Mouse (Mus musculus): ENCODE measurements around the gene Fblim1.

The Fblim1 gene

DNA sequence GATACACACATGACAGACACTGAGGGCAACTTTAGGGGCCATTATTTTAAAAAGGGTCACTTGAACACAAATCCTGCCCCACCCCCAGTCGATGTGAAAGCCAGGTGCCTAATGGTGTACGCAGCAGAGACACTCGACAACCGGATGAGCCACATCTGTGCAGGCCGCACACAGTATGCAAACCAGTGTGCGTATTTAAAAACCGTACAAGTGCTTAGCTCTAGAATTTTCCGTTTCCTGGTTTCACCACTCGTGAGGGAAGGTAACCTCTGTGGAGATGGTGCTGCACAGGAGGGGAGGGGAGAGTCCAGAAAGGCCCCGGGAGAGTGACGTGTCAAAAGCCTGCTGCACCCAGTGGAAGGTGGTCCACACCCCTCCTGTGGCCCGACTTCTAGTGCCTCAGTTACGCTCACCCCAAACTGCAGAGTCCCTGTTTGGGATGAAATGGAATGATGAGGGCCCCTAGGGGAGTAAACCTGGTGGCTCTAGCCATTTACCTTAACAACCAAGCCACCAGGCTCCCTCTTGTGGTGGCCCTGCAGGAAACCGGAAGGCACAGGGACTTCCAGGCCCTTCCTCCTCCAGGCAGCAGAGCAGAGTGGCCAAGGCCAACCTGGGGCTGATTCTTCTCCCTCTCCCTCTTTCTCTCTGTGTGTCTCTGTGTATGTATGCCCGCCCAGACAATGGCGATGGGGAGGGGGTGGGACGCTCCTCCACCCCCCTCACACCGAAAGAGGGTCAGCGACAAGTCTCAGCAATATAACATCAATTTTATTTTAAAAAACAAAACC, 19.3 kb upstream of the Fblim1 start:
- DNase-seq: peak; percentile 50 to 53

DNA sequence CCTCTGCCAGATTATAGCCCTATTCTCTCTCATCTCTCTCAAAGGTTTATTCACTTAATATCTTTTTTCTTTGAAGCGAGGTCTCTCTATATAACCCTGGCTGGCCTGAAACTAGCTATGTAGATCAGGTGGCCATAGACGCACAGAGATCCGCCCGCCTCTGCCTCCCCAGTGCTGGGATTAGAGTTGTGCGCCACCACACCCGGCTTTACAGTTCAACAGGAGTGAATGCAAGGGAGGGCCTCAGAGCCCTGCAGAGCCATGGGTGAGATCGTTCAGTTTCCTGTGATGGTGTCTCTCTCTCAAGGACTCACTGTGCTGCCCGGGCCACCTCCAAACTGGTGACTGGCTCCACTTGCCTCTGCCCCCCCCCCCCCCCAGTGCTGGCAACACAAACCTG, 18.2 kb upstream of the Fblim1 start:
- no peak for DNase-seq

DNA sequence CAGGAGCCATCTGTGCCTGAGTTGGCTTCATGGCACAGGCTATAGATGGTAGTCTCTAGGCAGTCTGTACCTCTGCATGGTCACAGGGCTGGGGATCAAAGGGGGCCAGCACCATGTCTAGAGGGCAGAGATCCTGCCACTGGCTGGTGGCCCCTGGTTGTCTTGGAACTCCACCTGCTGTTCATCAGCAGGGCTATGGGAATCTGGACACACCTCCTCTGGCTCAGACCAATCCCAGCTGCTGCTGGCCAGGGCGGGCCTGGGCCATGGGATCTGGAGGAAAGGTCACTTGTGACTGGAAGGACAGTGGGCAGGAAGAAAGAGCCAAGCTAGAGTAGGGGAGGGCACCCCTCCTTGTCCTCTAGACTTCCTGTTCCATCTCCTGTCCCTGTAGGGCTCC, 17.8 kb upstream of the Fblim1 start, which contains the start of gene Slc25a34:
TSS of gene Slc25a34 (minus strand) at position 156 of the 400 bp plus-strand sequence.
- peak; percentile 67 to 88 for DNase-seq

DNA sequence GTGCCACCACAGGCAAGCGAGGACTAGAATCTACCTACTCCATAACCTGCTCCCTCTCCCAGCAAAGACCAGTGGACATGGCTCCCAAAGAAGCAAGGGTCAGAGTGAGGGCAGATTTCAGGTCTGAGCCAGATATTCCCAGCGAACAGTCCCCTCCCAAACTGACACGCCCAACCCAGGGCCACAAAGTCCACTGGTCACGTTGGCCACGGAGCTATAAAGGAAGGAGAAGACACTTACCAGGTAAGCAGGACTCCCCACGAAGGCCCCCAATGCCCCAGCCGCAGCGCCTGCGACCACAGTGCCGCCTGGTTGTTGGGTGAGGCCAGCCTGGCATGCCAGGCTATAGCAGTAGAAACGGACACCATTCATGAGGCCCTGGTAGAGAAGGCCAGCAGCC, 17.1 kb upstream of the Fblim1 start:
- no peak for DNase-seq

- DNase-seq: no peak
Measured at GRCm38 (mm10) chr4:141622580-141622979, 16.7 kb upstream of the Fblim1 start.

DNA sequence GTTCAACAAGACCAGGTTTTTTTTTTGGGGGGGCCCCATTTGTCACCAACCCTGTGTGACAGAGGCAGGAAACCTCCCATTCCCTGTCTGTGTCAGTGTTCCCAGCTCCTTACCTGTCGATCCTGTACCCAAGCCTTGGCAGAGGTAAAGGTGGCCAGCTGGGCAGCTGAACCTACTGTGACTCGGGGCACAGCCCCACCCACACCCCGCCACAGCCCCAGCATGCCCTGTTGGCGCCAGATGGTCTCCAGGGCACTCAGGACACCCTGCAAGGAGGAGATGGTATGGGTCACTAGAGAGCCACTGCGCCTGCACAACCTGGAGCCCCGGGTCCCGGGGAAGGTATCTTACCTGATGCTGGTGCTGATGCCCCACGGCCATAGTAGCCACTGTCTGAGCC, 16.2 kb upstream of the Fblim1 start:
- no peak for DNase-seq

DNA sequence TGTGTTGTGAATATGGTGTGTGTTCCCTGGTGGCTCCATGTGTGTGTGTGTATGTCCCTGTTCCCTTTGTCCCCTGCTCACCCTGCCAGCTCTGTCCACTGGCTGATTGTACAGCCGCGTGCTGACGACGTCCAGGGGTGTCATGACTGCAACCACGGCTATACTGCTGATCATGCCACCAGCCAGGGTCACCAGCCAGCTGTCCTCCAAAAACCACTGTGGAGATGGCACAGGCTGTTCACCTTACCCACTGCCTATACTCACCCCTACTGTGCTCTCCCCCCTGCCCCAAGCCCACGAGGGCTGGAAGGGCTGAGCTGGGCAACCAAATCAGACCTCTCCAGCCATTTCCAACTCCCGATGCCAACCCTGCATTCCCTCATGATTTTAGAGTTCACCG, 15.4 kb upstream of the Fblim1 start:
- no peak for DNase-seq

- DNase-seq: no peak
Measured at GRCm38 (mm10) chr4:141619299-141619883, 13.5 kb upstream of the Fblim1 start.

DNA sequence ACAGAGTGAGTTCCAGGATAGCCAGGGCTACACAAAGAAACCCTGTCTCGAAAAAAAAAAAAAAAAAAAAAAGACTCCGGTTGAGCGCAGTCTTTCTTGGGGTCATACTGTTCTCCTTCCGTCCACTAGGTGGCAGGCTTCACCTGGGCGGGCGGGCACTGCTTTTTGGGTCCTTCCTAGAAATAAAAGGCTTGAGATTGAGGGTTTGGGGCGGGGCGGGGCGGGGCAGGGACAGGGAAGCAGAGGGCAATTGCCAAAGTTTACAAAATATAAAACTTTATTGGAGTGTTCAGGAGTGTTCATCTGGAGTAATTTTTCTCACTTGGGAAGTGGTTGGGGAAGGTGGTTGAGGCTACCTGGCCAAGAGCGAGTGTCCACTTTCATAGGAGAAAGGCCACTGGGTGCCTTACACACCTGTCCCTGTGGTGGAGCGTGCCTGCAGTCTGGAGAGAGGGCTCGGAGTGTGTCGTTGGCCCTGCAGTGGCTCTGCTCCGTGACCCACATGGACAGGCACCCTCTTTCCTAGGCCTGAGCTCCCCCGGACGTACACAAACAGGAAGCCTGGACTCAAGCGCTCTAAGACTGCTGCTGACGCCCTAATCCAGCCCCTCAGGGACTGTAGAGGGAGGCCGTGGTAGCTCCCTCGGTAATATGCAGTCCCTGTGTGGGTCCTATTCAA, 12.8 kb upstream of the Fblim1 start, which contains the start of gene Tmem82:
TSS of gene Tmem82 (minus strand) at position 69 of the 679 bp plus-strand sequence.
- peak; percentile 81 to 83 for DNase-seq

GRCm38 (mm10) chr4:141617863-141618564, 12.1 kb upstream of the Fblim1 start:
- DNase-seq: peak; percentile 39 to 55

DNA sequence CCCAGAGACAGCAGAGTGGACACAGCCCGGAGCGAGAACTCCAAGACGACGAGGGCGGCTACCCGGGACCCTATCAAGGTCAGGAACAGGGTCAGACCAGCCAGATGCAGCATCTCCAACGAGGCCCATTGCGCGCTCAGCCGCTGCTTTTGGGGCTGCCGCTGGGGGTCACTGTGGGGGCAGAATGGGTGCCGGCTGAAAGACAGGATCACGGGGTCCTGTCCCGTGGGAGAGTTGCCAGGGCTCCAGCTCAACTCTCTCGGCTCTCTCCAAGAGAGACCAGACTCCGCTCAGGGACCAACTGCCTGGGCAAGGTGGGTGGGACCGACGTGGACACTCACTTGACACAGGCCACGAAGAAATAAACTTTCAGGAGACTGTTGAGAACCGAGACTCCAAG, 11.4 kb upstream of the Fblim1 start:
- DNase-seq: peak; percentile 88 to 89

GRCm38 (mm10) chr4:141616811-141617210, 10.9 kb upstream of the Fblim1 start:
- no peak for DNase-seq

- no peak for DNase-seq
Measured at GRCm38 (mm10) chr4:141614946-141615345, 9.1 kb upstream of the Fblim1 start.

DNA sequence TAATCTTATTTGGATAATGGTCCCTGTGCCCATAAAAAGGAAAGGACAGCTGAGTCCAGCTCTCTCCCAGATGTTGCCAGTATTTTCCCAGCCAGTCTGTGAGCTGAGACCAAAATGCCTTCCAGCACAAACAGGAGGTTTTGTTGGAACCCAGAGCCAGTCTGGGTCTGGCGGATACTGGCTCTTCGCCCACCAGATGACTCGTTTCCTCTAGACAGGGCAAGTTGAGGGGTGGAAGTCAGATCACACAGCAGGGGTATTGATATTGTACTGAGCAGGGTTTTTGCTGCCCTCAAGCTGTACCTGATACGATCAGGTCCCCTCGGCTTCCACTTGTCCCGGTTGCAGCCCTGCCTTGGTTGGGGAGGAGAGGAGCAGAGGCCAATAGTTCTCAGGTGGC, 3.6 kb upstream of the Fblim1 start:
- peak; percentile 50 to 59 for DNase-seq

GRCm38 (mm10) chr4:141605421-141605820, 475 bp downstream of the Fblim1 start:
- DNase-seq: no peak

DNA sequence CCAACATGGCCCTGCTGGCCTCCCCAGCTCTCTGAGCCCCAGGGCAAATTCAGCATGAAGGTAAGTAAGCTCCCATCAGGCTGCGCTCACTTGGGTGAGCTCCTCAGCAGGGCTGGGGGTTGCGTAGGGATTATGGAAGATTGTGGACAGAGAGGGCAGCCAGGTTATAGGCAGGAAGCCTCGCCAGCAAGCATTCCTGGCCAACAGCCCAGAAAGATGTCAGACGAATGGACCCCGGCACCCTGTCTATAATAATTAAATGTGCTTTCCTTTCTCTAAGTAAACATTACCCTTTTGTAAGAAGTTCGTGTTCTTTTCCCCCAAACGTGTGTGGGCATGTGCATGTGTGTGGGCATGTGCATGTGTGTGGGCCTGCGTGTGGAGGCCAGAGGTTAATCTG, 1.4 kb downstream of the Fblim1 start:
- peak; percentile 70 to 80 for DNase-seq

DNA sequence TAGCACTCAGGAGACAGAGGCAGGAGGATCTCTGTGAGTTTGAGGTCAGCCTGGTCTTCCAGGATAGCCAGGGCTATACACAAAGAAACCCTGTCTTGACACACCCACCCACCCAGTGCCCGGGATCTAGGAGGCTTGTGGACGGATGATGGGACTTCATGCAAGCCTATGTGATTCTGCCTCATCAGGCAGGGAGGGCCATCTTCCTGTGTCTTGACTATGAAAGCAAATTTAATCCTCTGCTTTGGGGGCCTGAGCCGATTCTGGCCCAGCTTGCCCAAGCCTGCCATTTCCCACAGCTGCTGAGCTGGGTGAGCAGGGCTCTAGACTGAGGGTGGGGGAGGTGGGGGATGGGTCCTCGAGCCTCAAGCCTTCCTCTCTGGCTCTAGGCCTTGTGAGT, 2.0 kb downstream of the Fblim1 start:
- no peak for DNase-seq

GRCm38 (mm10) chr4:141602523-141603223, 3.2 kb downstream of the Fblim1 start:
- no peak for DNase-seq

- no peak for DNase-seq
Measured at GRCm38 (mm10) chr4:141601148-141601862, 4.6 kb downstream of the Fblim1 start.

DNA sequence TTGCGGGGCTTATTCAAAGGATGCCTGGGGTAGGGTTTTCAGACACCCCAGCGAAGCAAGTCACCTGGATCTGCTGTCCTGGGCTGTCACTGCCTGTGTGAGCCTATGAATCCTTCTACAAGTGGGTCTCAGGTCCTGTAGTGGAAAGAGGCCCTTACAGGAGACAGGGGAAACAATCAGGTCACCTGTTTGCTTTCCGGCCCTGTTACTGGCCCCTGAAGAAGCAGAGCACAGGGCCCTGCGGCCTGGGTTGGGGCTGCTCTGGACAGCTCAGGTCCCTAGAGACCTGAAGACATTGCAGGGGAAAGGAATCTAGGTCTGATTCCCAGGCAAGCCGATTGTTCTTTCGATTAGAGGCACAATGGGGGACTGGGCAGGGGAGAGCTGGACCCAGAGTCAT, 5.5 kb downstream of the Fblim1 start:
- no peak for DNase-seq

- peak; percentile 49 to 63 for DNase-seq
Measured at GRCm38 (mm10) chr4:141599251-141600141, 6.4 kb downstream of the Fblim1 start.
